Mouse (Mus musculus): ENCODE data around the gene Phtf2. TPM values are rescaled to one million over a fixed set of nuclear protein-coding genes. Genes with fewer than 3 reads are reported as not detected.

Phtf2 gene
- 44.9 and 58.5 TPM in 2 replicates for total RNA-seq (2012; rRNA removed)

- Histone ChIP-seq H3K4me3 (ENCODE audit: insufficient read depth in 1 of 2, low read depth in 1 of 2, low read length in 2 of 2, poor library complexity in 1 of 2, severe bottlenecking in 1 of 2) (peak within 1 kb of the TSS; percentile 90 to 91), H3K9me3 (ENCODE audit: control insufficient read depth, insufficient read depth, low read depth, low read length) (no peaks in the 10 kb centered on the region), H3K4me1 (ENCODE audit: control insufficient read depth in 2 of 2, insufficient read depth in 2 of 2, low read length in 2 of 2, poor library complexity in 1 of 2) (peaks cover 0 to 7% of the 10 kb centered on the region in 2 experiments; a peak in 2 of 4 replicates), H3K36me3 (ENCODE audit: control insufficient read depth, insufficient read depth, low read length, poor library complexity, severe bottlenecking) (no peaks in the 10 kb centered on the region), H3K9ac (ENCODE audit: insufficient read depth, low read depth, low read length, poor library complexity, severe bottlenecking) (peak within 1 kb of the TSS; percentile 91), H3K27ac (ENCODE audit: insufficient read depth, low read depth, low read length, poor library complexity, severe bottlenecking) (peak within 1 kb of the TSS; percentile 72)
- DNase-seq (ENCODE audit: low read depth, low spot score) = peak; percentile 99
- in situ Hi-C loops (cut with MboI; ENCODE audit: low sequenced_read_pairs in 2 of 2, unreplicated experiment in 2 of 2) = no loop called here
- TF ChIP-seq CHD2 (IDR thresholded peaks at IDR 0.05; ENCODE audit: low read depth, low read length) = peak; percentile 73
- no peak for TF ChIP-seq ZC3H11A (IDR thresholded peaks at IDR 0.05; ENCODE audit: borderline replicate concordance, low read depth, low read length)
- no peak for TF ChIP-seq MAFK (IDR thresholded peaks at IDR 0.05; ENCODE audit: insufficient read depth, low read depth, low read length)
- TF ChIP-seq HCFC1 (IDR thresholded peaks at IDR 0.05; ENCODE audit: borderline replicate concordance, insufficient read depth, low read length) = peak; percentile 60; the same call in 1 of the 2 replicates
- no peak for TF ChIP-seq ZNF384 (IDR thresholded peaks at IDR 0.05; ENCODE audit: low read depth, low read length)
Measured at GRCm38 (mm10) chr5:20881915-20882800, at the start of gene Phtf2, which contains the start of gene Tmem60. Gene Phtf2, minus strand, starts transcription at chr5:20882124. Gene Tmem60, plus strand, starts transcription at chr5:20882191.

- in situ Hi-C loops (cut with MboI; ENCODE audit: low sequenced_read_pairs in 2 of 2, unreplicated experiment in 2 of 2) = no loop called here
- Histone ChIP-seq H3K4me1 (ENCODE audit: control insufficient read depth in 2 of 2, insufficient read depth in 2 of 2, low read length in 2 of 2, poor library complexity in 1 of 2) (peaks cover 8 to 14% of the 10 kb centered on the region in 2 experiments; a peak in 3 of 4 replicates), H3K36me3 (ENCODE audit: control insufficient read depth, insufficient read depth, low read length, poor library complexity, severe bottlenecking) (0 out of 2 replicates have a peak, but pooled peaks cover 2% of the 10 kb centered on the region), H3K9ac (ENCODE audit: insufficient read depth, low read depth, low read length, poor library complexity, severe bottlenecking) (no peak overlapping the region), H3K4me3 (ENCODE audit: insufficient read depth in 1 of 2, low read depth in 1 of 2, low read length in 2 of 2, poor library complexity in 1 of 2, severe bottlenecking in 1 of 2) (no peak overlapping the region), H3K9me3 (ENCODE audit: control insufficient read depth, insufficient read depth, low read depth, low read length) (no peaks in the 10 kb centered on the region), H3K27ac (ENCODE audit: insufficient read depth, low read depth, low read length, poor library complexity, severe bottlenecking) (no peak overlapping the region)
- no peak for DNase-seq (ENCODE audit: low read depth, low spot score)
- TF ChIP-seq ZC3H11A (IDR thresholded peaks at IDR 0.05; ENCODE audit: borderline replicate concordance, low read depth, low read length) (no peak), HCFC1 (IDR thresholded peaks at IDR 0.05; ENCODE audit: borderline replicate concordance, insufficient read depth, low read length) (no peak)
Measured at GRCm38 (mm10) chr5:20931300-20931699, 49.4 kb upstream of the Phtf2 start.

GRCm38 (mm10) chr5:20930430-20930829, 48.5 kb upstream of the Phtf2 start:
- TF ChIP-seq MAFK (IDR thresholded peaks at IDR 0.05; ENCODE audit: insufficient read depth, low read depth, low read length) (no peak), CHD2 (IDR thresholded peaks at IDR 0.05; ENCODE audit: low read depth, low read length) (no peak), HCFC1 (IDR thresholded peaks at IDR 0.05; ENCODE audit: borderline replicate concordance, insufficient read depth, low read length) (no peak)
- peaks cover 6 to 8% of the 10 kb centered on the region in 2 experiments for H3K4me1 ChIP-seq (ENCODE audit: control insufficient read depth in 2 of 2, insufficient read depth in 2 of 2, low read length in 2 of 2, poor library complexity in 1 of 2)
- no peaks in the 10 kb centered on the region for H3K36me3 ChIP-seq (ENCODE audit: control insufficient read depth, insufficient read depth, low read length, poor library complexity, severe bottlenecking)
- DNase-seq (ENCODE audit: low read depth, low spot score) = no peak
- no peak overlapping the region; the same call in 1 of the 2 replicates for H3K27ac ChIP-seq (ENCODE audit: insufficient read depth, low read depth, low read length, poor library complexity, severe bottlenecking)
- H3K9ac ChIP-seq (ENCODE audit: insufficient read depth, low read depth, low read length, poor library complexity, severe bottlenecking) = no peak overlapping the region
- no peak overlapping the region for H3K4me3 ChIP-seq (ENCODE audit: insufficient read depth in 1 of 2, low read depth in 1 of 2, low read length in 2 of 2, poor library complexity in 1 of 2, severe bottlenecking in 1 of 2)
- in situ Hi-C loops (cut with MboI; ENCODE audit: low sequenced_read_pairs in 2 of 2, unreplicated experiment in 2 of 2) = no loop called here
- H3K9me3 ChIP-seq (ENCODE audit: control insufficient read depth, insufficient read depth, low read depth, low read length) = no peaks in the 10 kb centered on the region

- no peak for DNase-seq (ENCODE audit: low read depth, low spot score)
- H3K4me1 ChIP-seq (ENCODE audit: control insufficient read depth in 2 of 2, insufficient read depth in 2 of 2, low read length in 2 of 2, poor library complexity in 1 of 2) = peaks cover 5 to 8% of the 10 kb centered on the region in 2 experiments
- TF ChIP-seq ZNF384 (IDR thresholded peaks at IDR 0.05; ENCODE audit: low read depth, low read length) (no peak), CHD2 (IDR thresholded peaks at IDR 0.05; ENCODE audit: low read depth, low read length) (no peak), ZC3H11A (IDR thresholded peaks at IDR 0.05; ENCODE audit: borderline replicate concordance, low read depth, low read length) (no peak), HCFC1 (IDR thresholded peaks at IDR 0.05; ENCODE audit: borderline replicate concordance, insufficient read depth, low read length) (no peak), MAFK (IDR thresholded peaks at IDR 0.05; ENCODE audit: insufficient read depth, low read depth, low read length) (no peak)
- no peaks in the 10 kb centered on the region for H3K9me3 ChIP-seq (ENCODE audit: control insufficient read depth, insufficient read depth, low read depth, low read length)
- H3K4me3 ChIP-seq (ENCODE audit: insufficient read depth in 1 of 2, low read depth in 1 of 2, low read length in 2 of 2, poor library complexity in 1 of 2, severe bottlenecking in 1 of 2) = no peak overlapping the region
- no peaks in the 10 kb centered on the region for H3K36me3 ChIP-seq (ENCODE audit: control insufficient read depth, insufficient read depth, low read length, poor library complexity, severe bottlenecking)
- 0 out of 2 replicates have a peak overlapping the region, but pooled peaks have one; percentile 15 for H3K27ac ChIP-seq (ENCODE audit: insufficient read depth, low read depth, low read length, poor library complexity, severe bottlenecking)
- H3K9ac ChIP-seq (ENCODE audit: insufficient read depth, low read depth, low read length, poor library complexity, severe bottlenecking) = no peak overlapping the region
- in situ Hi-C loops (cut with MboI; ENCODE audit: low sequenced_read_pairs in 2 of 2, unreplicated experiment in 2 of 2) = no loop called here
Measured at GRCm38 (mm10) chr5:20929669-20930151, 47.8 kb upstream of the Phtf2 start.
